Mouse (Mus musculus) midbrain, embryonic 13.5 days (tissue): Measurements from ENCODE around the gene Kif24. TPM values are rescaled to one million over a fixed set of nuclear protein-coding genes. Genes with fewer than 3 reads are reported as not detected.

ENCODE experiments used
- ATAC-seq: fragments of 200-750 bp; cut with Nextera tagmentation; 2 replicates; pipeline ENCODE4 v1.8.0; 2017; ENCODE audit warnings: mild to moderate bottlenecking, moderate TSS enrichment, moderate library complexity
- H3K27ac ChIP-seq: fragments of 300-500 bp; sonication (generic); 2 replicates; pipeline ENCODE4 v1.5.1; 2015; ENCODE audit warnings: inconsistent platforms, mild to moderate bottlenecking, moderate library complexity
- H3K27me3 ChIP-seq: fragments of 300-500 bp; sonication (generic); 2 replicates; pipeline ENCODE4 v1.6.1; 2015; ENCODE audit warnings: mild to moderate bottlenecking, inconsistent platforms
- H3K36me3 ChIP-seq: fragments of 300-500 bp; sonication (generic); 2 replicates; pipeline ENCODE4 v1.6.1; 2015; ENCODE audit warnings: mild to moderate bottlenecking, inconsistent platforms
- H3K4me1 ChIP-seq: fragments of 300-500 bp; sonication (generic); replicated peaks from 2 replicates; pipeline ENCODE4 v1.6.1; 2015; ENCODE audit warnings: inconsistent platforms
- H3K4me2 ChIP-seq: fragments of 300-500 bp; sonication (generic); replicated peaks from 2 replicates; pipeline ENCODE4 v1.6.1; 2015; ENCODE audit warnings: moderate library complexity, mild to moderate bottlenecking, inconsistent platforms
- H3K4me3 ChIP-seq: fragments of 300-500 bp; sonication (generic); replicated peaks from 2 replicates; pipeline ENCODE4 v1.5.1; 2015; ENCODE audit warnings: mild to moderate bottlenecking, inconsistent platforms
- H3K9ac ChIP-seq: fragments of 300-500 bp; sonication (generic); replicated peaks from 2 replicates; pipeline ENCODE4 v1.6.1; 2015; ENCODE audit warnings: mild to moderate bottlenecking, inconsistent platforms
- H3K9me3 ChIP-seq: fragments of 300-500 bp; sonication (generic); 2 replicates; pipeline ENCODE4 v1.6.1; 2016; ENCODE audit warnings: mild to moderate bottlenecking, inconsistent platforms
- WGBS: fragments of 180-500 bp; shearing (Covaris S2); methylation state at CpG from one replicate; pipeline ENCODE4 v1.1.7; 2015; 5-methylcytosine and 5-hydroxymethylcytosine counted together
- polyA plus RNA-seq: library from polyadenylated mRNA; unstranded; fragments of >200 nt; fragmentation: Nextera tagmentation; extraction: Ambion mirVana; gene quantifications from 2 replicates; pipeline ENCODE4 v1.2.1, GENCODE M21; 2015

The Kif24 gene
- polyA plus RNA-seq, 1 experiment from 2014 or later, result 6.3 TPM

GRCm38 (mm10) chr4:41500787-41501186, 36.1 kb upstream of the Kif24 start:
- no peak overlapping the region for H3K27ac ChIP-seq
- H3K9me3 ChIP-seq, result no peaks in the 10 kb centered on the region
- H3K9ac ChIP-seq, result no peak overlapping the region
- H3K27me3 ChIP-seq, result peaks cover 66% of the 10 kb centered on the region
- no peak overlapping the region for H3K4me2 ChIP-seq
- no peak for ATAC-seq
- no peak overlapping the region for H3K4me3 ChIP-seq
- no peaks in the 10 kb centered on the region for H3K36me3 ChIP-seq
- WGBS, result 79% methylated on average over 4 of the region's 4 CpGs
- peaks cover 41% of the 10 kb centered on the region for H3K4me1 ChIP-seq

- no peaks in the 10 kb centered on the region for H3K9me3 ChIP-seq
- H3K4me1 ChIP-seq, result peaks cover 40% of the 10 kb centered on the region
- H3K4me2 ChIP-seq, result 0 out of 2 replicates have a peak overlapping the region, but pooled peaks have one; percentile 59
- 56% methylated on average over 8 of the region's 8 CpGs for WGBS
- H3K9ac ChIP-seq, result no peak overlapping the region
- 0 out of 2 replicates have a peak overlapping the region, but pooled peaks have one; percentile 25 for H3K4me3 ChIP-seq
- H3K27me3 ChIP-seq, result peaks cover 69% of the 10 kb centered on the region
- H3K27ac ChIP-seq, result no peak overlapping the region
- H3K36me3 ChIP-seq, result no peaks in the 10 kb centered on the region
- no peak for ATAC-seq
These were observed 34.9 kb upstream of the Kif24 start for GRCm38 (mm10) chr4:41499619-41500018.

- Histone ChIP-seq H3K27me3 (peaks cover 69% of the 10 kb centered on the region), H3K4me1 (peaks cover 40% of the 10 kb centered on the region), H3K4me2 (peak overlapping the region; percentile 59), H3K4me3 (peak overlapping the region; percentile 25), H3K36me3 (0 out of 2 replicates have a peak, but pooled peaks cover 4% of the 10 kb centered on the region), H3K9me3 (no peaks in the 10 kb centered on the region), H3K9ac (peak overlapping the region; percentile 4), H3K27ac (no peak overlapping the region)
- no peak for ATAC-seq
- WGBS, result 5% methylated on average over 43 of the region's 43 CpGs
These were observed 34.3 kb upstream of the Kif24 start for GRCm38 (mm10) chr4:41498921-41499391.

GRCm38 (mm10) chr4:41497995-41498845, 33.5 kb upstream of the Kif24 start:
- Histone ChIP-seq H3K4me3 (peak overlapping the region; percentile 25), H3K9ac (peak overlapping the region; percentile 48), H3K27ac (no peak overlapping the region), H3K4me2 (peak overlapping the region; percentile 59), H3K36me3 (0 out of 2 replicates have a peak, but pooled peaks cover 6% of the 10 kb centered on the region), H3K4me1 (peaks cover 40% of the 10 kb centered on the region), H3K27me3 (peaks cover 69% of the 10 kb centered on the region), H3K9me3 (no peaks in the 10 kb centered on the region)
- 11% methylated on average over 72 of the region's 72 CpGs for WGBS
- ATAC-seq, result peak; percentile 28; the same call in 1 of the 2 replicates

- peak overlapping the region; percentile 25 for H3K4me3 ChIP-seq
- peak overlapping the region; percentile 48 for H3K9ac ChIP-seq
- 3% methylated on average over 34 of the region's 34 CpGs for WGBS
- no peaks in the 10 kb centered on the region for H3K9me3 ChIP-seq
- peaks cover 69% of the 10 kb centered on the region for H3K27me3 ChIP-seq
- H3K36me3 ChIP-seq, result 0 out of 2 replicates have a peak, but pooled peaks cover 6% of the 10 kb centered on the region
- peak; percentile 32 for ATAC-seq
- peaks cover 35% of the 10 kb centered on the region for H3K4me1 ChIP-seq
- no peak overlapping the region for H3K27ac ChIP-seq
- peak overlapping the region; percentile 59 for H3K4me2 ChIP-seq
These were observed 32.9 kb upstream of the Kif24 start for GRCm38 (mm10) chr4:41497579-41497978.

GRCm38 (mm10) chr4:41497046-41497445, 32.4 kb upstream of the Kif24 start:
- WGBS, result 39% methylated on average over 5 of the region's 5 CpGs

GRCm38 (mm10) chr4:41495850-41496249, 31.2 kb upstream of the Kif24 start:
- Histone ChIP-seq H3K4me2 (no peak overlapping the region), H3K27ac (no peak overlapping the region), H3K4me3 (no peak overlapping the region), H3K36me3 (0 out of 2 replicates have a peak, but pooled peaks cover 6% of the 10 kb centered on the region), H3K9ac (no peak overlapping the region), H3K27me3 (peaks cover 53% of the 10 kb centered on the region), H3K9me3 (no peaks in the 10 kb centered on the region), H3K4me1 (peaks cover 24% of the 10 kb centered on the region)
- ATAC-seq, result 0 out of 2 replicates have a peak, but pooled peaks have one; percentile 7
- 87% methylated on average over 11 of the region's 11 CpGs for WGBS

More at GRCm38 (mm10) chr4:41497046-41497445, 32.4 kb upstream of the Kif24 start:
- peak overlapping the region; percentile 59 for H3K4me2 ChIP-seq
- peak overlapping the region; percentile 25 for H3K4me3 ChIP-seq
- no peak overlapping the region for H3K27ac ChIP-seq
- no peaks in the 10 kb centered on the region for H3K9me3 ChIP-seq
- 0 out of 2 replicates have a peak, but pooled peaks cover 6% of the 10 kb centered on the region for H3K36me3 ChIP-seq
- peak; percentile 31; the same call in 1 of the 2 replicates for ATAC-seq
- H3K9ac ChIP-seq, result no peak overlapping the region
- peaks cover 30% of the 10 kb centered on the region for H3K4me1 ChIP-seq
- peaks cover 65% of the 10 kb centered on the region for H3K27me3 ChIP-seq

GRCm38 (mm10) chr4:41495076-41495475, 30.4 kb upstream of the Kif24 start:
- Histone ChIP-seq H3K4me1 (peaks cover 24% of the 10 kb centered on the region), H3K27me3 (peaks cover 46% of the 10 kb centered on the region), H3K4me2 (no peak overlapping the region), H3K9me3 (no peaks in the 10 kb centered on the region), H3K4me3 (no peak overlapping the region), H3K27ac (no peak overlapping the region), H3K9ac (no peak overlapping the region), H3K36me3 (0 out of 2 replicates have a peak, but pooled peaks cover 6% of the 10 kb centered on the region)
- 81% methylated on average over 4 of the region's 4 CpGs for WGBS
- no peak for ATAC-seq

GRCm38 (mm10) chr4:41494378-41494777, 29.7 kb upstream of the Kif24 start:
- Histone ChIP-seq H3K4me1 (peaks cover 23% of the 10 kb centered on the region), H3K27ac (no peak overlapping the region), H3K27me3 (peaks cover 39% of the 10 kb centered on the region), H3K4me3 (no peak overlapping the region), H3K9me3 (no peaks in the 10 kb centered on the region), H3K36me3 (0 out of 2 replicates have a peak, but pooled peaks cover 6% of the 10 kb centered on the region), H3K4me2 (no peak overlapping the region), H3K9ac (no peak overlapping the region)
- ATAC-seq, result no peak
- 53% methylated on average over 3 of the region's 3 CpGs for WGBS

- no peak overlapping the region for H3K4me2 ChIP-seq
- H3K27ac ChIP-seq, result no peak overlapping the region
- ATAC-seq, result no peak
- 0 out of 2 replicates have a peak, but pooled peaks cover 6% of the 10 kb centered on the region for H3K36me3 ChIP-seq
- H3K9me3 ChIP-seq, result no peaks in the 10 kb centered on the region
- 76% methylated on average over 3 of the region's 3 CpGs for WGBS
- H3K4me1 ChIP-seq, result peaks cover 15% of the 10 kb centered on the region
- H3K27me3 ChIP-seq, result peaks cover 31% of the 10 kb centered on the region
- H3K4me3 ChIP-seq, result no peak overlapping the region
- no peak overlapping the region for H3K9ac ChIP-seq
These were observed 28.9 kb upstream of the Kif24 start for GRCm38 (mm10) chr4:41493464-41494116.

- H3K9me3 ChIP-seq, result no peaks in the 10 kb centered on the region
- ATAC-seq, result no peak
- H3K9ac ChIP-seq, result no peak overlapping the region
- peaks cover 24% of the 10 kb centered on the region for H3K27me3 ChIP-seq
- 83% methylated on average over 7 of the region's 7 CpGs for WGBS
- H3K36me3 ChIP-seq, result 0 out of 2 replicates have a peak, but pooled peaks cover 6% of the 10 kb centered on the region
- H3K4me1 ChIP-seq, result peaks cover 9% of the 10 kb centered on the region
- no peak overlapping the region for H3K27ac ChIP-seq
- no peak overlapping the region for H3K4me2 ChIP-seq
- H3K4me3 ChIP-seq, result no peak overlapping the region
These were observed 28.3 kb upstream of the Kif24 start for GRCm38 (mm10) chr4:41492951-41493350.
